Mouse (Mus musculus): ENCODE measurements around the gene Tsc22d2.
"Not testable (repeated sequence)": the region's sequence is repeated elsewhere in the genome, so short reads cannot be mapped to it uniquely, and the experiment has no call there.

Gene Tsc22d2

DNA sequence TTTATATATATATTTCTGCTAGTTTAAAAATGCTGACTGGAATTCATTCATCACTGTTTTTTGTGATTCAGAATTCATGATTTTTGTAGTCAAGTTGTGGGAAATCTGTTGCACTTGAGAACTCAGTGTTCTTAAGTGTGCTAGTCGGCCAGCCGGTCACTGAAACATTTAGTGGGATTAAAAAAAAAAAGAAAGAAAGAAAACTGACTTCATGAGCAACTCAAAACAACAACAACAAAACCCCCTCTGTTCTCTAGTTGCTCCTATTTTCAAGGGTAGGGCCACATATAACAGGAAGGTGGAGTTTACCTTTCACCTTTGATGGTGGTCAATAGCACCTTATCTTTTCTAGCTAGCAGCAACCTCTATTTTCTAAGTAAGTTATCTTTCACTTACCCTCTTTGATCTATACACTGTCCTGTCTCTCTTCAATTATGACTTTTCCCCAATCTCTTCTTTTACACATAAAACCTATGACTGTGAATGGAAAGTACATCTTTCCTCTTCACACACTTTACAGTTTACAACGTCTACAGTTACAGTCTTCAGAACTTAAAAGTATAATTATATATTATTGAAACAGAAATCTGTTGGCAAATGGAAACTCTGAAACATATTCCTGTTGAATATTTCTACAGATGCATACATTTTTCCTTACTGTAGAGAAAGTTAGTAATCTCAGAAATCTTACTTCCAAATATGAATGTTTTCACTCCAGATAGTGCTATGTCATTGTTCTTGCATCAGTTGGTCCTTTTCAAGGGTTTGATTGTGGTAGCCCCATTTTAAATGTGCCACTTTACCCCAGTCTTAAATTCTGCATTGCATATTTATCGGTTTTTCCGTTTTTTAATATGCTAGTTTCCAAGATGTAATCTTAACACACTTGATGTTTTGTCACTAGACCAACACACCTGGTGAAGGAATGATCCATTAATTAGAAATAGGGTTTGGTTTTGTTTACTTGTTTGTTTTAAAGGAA is 4.5 kb downstream of the Tsc22d2 start:
- DNase-seq (ENCODE audit: extremely low read depth, insufficient read length, low spot score), result no peak

DNA sequence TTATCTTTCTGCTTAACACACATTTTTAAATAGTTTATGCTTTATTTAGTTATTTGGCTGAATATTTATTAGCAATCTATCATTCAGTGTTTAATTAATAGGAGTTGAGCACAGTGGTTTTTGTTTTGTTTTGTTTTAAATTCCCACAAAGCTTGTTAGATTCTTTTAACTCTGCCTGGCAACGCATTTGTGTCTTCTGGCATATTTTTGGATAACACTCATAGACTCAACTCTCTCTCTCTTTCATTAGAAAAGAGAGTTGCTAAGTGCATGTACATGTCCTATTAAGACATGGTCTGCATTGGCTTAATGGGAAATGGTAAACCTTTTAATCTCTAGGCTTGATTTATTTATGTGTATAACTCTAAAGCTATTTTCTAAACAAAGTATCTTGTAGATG is 14.3 kb downstream of the Tsc22d2 start:
- no peak for DNase-seq (ENCODE audit: extremely low read depth, insufficient read length, low spot score)

DNA sequence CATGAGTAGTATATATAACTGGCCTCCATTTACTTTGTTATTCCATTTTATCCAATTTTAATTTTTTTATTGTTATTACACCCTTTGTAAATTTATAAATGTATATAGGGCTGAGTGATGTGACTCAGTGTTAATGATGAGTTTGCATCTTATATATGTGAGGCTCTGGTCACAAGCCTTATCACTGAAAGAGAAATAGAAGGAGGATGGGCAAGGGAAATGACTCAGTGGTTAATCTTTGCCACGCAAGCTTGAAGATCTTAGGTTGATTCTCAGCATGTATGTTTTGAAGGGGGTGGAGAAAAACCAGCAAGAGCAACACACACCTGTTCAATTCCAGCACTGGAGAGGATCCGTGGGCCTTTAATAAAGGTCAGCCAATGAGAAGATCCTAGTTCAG is 19.9 kb downstream of the Tsc22d2 start:
- DNase-seq (ENCODE audit: extremely low read depth, insufficient read length, low spot score), result no peak

DNA sequence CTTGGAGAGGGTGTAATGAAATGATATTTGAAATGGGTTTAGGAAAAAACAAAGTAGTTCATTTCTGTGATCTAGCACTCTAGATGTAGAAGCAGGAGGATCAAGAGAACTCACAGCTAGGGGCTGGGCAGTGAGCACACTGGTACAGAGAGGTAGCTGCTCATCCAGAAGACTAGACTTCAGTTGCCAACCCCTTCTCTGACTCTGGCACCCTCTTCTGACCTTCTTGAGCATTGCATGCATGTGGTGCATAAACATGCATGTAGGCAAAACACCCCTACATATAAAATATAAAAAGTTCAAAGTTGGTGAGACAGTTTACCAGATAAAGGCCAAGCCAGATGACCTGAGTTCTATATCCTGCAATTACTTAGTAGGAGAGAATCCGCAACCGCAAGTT is 33.7 kb downstream of the Tsc22d2 start:
- DNase-seq (ENCODE audit: extremely low read depth, insufficient read length, low spot score), result peak; percentile 19

DNA sequence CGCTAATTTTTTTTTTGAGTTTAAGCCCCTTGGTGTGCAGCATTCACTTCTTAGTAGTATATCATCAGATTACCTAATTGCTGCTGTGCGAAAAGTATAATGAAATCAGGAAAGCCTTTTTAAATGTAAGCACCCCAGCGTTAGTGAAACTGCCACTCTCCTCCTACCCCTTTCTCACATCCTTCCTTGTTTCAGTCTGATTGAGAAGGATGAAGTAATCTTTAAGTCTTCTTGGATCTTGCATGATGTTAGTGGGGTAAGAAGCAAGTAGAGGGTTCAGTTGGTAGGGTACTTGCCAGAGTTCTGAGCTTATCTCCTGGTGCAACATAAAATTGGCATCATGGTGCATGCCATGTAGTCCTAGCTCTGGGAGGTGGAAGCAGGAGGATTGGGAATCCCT is 35.0 kb downstream of the Tsc22d2 start:
- no peak for DNase-seq (ENCODE audit: extremely low read depth, insufficient read length, low spot score)

DNA sequence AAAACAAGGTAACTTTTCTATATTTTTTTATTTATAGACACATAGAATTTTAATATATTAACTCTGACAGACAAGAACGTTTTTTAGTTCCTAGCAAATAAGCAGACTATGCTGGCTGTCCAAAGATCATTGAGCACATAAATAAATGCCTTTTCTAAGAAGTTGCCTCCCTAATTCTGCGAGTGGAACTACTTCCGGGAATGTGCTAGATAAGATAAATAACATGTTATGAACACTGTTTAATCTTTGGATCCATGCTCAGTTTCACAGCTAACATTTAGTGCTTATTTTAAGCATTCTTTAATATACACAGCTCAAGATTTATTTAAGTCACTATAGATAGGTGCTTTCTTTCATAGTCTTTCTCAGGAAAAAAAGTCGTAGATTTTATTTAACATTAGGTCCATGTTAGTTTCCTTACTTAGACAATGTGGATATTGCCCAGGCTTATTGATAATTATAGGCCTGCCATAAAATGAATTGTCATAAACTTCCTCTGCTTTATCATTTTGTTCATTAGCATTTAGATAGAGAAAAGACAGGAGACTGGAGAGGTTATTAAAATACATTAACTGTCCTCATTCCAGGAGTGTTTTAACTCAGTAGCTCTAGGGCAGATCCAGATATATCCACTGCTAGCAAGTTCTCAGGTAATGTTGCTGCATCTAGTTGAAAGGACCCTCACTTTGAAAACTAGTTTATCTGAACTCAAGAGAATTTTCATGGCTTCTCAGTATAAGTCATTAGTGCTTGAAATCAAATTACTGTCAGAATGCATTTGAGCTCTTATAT is 40.1 kb downstream of the Tsc22d2 start:
- DNase-seq (ENCODE audit: extremely low read depth, insufficient read length, low spot score), result no peak

DNA sequence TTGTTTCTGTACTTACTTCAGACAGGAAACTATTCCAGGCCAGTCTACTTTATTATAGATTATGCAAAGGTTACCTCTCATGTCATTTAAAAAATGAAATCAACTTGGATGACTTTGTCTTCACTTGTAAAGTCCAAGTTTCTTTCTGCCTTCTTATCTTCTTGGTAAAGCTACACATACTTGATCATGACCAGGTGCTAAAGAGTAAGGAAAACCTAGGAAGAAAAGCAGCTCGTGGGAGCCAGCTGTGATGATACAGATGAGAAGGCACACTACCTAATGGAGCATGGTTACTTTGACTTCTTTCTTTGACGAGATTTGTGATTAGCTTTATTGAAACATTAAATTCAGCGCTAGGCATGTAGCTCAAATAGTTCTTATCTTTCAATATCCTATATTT is 40.7 kb downstream of the Tsc22d2 start:
- no peak for DNase-seq (ENCODE audit: extremely low read depth, insufficient read length, low spot score)

DNA sequence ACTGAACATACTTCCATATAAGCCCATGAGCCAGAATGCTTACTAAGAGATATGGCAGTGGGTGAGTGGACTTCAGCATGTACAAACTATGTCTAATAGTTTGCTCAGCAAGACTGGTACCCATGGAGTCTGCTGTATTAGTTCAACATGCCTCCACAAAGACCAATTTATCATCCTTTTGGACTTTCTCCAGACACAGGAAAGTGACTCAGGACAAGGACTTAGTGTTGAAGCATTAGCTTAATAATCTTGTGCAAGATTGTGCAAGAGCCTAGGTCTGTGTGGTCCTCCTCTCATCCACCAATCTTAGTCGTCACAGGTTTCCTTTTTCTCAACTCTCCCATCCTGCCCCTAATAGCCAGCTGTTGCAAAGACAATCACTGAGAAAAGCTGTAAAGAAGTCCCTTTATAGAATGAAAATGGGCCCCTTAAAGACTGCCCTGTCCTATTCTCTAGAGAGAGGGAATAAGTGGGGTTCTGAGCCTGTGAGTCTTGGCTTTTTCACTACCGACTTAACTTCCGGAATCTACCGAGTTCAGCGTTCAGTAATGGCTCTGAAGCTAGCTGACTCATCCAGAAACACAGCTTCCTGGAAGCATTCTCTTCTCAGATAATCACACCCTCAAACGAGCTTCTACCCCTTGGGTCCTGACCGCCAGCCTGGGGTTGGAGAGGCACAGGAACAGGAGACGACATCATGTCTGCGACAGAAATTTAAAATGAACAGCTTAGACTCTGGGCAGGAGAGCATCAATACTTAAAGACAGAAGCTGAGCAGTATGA is 55.3 kb downstream of the Tsc22d2 start:
- peak; percentile 53 for DNase-seq (ENCODE audit: extremely low read depth, insufficient read length, low spot score)

DNA sequence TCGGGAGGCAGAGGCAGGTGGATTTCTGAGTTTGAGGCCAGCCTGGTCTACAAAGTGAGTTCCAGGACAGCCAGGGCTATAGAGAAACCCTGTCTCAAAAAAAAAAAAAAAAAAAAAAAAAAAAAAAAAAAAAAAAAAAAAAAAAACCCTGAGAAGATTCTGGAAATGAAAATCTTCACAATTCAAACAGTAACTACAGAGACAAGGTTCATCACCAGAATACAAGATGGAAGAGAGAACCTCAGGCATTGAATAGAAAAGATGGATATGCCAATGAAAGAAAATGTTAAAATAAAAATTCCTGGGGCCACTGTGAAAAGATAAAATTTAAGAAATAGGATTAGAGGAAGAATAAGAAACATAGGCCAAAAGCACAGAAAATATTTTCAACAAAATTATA is 60.8 kb downstream of the Tsc22d2 start:
- DNase-seq (ENCODE audit: extremely low read depth, insufficient read length, low spot score), result not testable (repeated sequence)

DNA sequence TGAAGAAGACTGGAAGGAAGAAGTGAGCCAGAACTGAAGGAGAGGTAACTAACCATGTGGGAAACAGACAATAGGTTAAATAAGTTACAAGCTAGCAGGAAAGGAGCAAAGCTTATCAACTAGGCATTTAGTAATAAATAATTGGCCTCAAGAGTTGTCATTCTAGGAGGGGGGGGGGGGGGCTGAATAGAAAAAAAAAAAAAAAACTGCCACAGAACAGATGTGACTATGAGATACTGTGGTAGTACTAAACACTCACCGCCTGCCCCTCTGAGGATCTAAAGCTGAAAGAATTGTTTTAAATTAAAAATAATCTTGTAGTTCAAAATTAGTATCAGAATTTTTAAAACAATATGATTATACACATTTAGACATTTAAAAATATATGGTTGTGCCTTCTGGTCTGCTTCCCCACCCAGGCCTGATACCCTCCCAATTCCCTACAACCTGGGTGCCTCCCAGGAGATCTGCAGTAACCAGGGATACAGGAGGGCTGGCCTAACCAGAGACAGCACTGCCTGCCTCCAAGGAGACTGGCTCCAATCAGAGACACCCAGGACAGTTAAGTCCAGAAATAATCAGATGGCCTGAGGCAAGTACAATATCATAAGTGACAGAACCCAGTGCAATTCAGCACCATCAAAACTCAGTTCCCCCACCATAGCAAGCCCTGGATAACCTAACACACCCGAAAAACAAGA is 64.4 kb downstream of the Tsc22d2 start:
- DNase-seq (ENCODE audit: extremely low read depth, insufficient read length, low spot score), result no peak

DNA sequence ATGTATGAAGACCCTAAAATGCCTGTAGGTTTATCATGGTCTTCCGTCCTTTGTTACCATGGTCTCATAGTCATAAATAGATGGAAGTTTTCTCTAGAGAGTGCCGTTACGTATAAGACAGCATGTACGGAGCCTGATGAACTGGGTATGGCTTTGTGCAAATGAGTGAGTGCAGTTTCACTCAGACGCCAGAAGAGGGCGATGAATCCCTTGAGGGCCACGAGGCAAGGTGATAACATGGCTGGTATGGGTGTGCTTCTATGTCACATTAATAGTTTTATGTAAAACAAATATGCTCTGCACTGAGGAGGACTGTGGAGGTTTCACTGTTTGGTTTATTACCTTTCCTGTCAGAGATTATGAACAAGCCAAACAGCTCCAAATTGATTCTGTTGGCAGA is 71.4 kb downstream of the Tsc22d2 start:
- no peak for DNase-seq (ENCODE audit: extremely low read depth, insufficient read length, low spot score)

DNA sequence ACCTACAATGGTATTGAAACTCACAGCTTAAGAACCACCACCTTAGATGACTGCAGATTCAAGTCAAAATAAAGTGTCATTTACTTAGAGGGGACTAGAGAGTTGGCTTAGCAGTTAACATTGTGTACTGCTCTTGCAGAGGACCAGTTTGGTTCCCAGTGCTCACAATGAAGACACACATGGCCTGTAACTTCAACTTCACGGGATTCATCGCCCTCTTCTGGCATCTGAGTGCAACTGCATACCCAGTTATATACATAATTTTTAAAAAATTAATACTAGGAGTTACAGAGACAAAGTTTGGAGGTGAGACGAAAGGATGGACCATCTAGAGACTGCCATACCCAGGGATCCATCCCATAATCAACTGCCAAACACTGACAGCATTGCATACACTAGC is 72.6 kb downstream of the Tsc22d2 start:
- no peak for DNase-seq (ENCODE audit: extremely low read depth, insufficient read length, low spot score)

DNA sequence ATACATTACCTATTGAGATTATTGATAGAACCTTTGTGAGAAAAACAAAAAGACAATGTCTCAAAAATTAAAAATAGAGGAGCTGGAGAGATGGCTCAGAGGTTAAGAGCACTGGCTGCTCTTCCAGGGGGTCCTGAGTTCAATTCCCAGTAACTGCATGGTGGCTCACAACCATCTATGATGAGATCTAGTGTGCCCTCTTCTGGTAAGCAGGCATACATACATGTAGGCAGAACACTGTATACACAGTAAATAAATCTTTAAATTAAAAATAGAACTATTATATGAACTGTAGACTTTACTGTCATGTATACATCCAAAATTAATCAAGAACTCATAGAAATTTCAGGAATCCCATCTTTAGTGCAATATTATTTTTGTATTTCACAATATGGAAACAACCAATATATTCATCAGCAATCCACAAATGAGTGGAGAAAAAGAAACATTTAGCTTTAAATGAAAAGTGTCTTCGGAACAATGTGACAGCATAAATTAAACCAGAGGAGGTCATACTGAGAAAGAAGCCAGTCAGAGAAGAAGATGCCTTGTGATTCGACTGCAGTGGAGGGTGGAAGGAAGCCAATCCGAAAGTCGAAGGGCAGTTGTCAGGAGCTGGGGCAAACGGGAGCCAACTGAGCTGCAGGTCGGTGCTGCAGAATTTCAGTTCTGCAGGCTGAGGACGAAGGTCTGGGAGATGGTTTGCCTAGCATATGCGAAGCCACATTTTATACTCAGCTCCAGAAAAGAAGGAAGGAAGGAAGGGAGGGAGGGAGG is 73.7 kb downstream of the Tsc22d2 start:
- DNase-seq (ENCODE audit: extremely low read depth, insufficient read length, low spot score), result no peak

DNA sequence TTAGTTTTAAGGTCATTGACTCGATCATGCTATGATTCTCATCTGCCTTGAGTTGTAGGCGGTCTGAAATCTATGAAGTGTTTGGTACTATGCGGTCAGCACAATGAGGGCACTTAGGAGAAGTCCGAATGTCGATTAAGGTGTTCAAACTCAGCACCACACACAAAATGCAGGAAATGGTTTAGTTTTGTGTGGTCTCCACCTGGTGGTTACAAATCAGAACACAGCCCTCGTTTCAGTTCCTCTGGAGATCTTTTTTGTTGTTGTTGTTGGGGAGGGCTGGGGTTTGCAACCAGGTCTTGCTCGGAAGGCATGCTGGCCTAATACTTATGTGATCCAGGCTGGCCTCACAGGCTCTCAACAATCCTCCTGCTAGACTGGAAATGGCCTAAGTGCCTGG is 76.3 kb downstream of the Tsc22d2 start:
- DNase-seq (ENCODE audit: extremely low read depth, insufficient read length, low spot score), result no peak

DNA sequence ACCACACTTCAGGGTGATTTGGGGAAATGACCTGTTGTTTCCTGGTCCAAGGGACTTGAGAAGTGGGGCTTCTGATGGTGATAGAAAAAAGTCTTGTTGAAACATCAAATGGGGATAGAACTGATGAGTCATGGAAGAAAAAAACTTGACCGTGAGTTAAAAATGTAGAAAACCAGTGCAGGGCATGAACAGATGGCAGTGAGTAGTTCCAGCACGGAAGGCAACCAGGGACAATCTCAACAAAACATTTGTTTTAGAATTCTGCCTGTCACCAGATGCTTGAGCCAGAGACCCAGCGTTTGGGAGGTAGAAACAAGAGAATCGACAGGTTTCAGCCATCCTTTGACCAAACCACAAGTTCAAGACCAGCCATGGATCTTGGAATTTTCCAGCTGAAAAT is 79.1 kb downstream of the Tsc22d2 start:
- no peak for DNase-seq (ENCODE audit: extremely low read depth, insufficient read length, low spot score)

DNA sequence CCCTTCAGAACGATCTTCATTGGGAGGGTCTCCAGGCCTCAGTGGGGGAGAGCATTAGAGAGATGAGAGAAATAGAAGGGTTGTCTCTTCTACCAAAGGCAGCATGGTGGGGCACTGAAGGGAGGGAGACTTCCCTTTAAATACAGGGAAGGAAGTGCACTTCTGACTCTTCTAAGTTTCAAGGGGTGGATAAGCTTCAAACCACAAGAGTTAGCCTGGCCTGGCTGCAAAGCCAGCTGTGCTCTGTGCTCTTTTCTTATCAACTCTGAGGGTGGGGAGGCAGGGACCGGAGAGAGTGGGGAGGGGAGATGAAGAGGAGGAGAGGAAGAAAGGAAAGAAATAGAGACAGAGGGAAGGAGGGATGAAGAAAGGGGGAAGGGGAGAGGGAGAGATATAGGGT is 87.4 kb downstream of the Tsc22d2 start:
- DNase-seq (ENCODE audit: extremely low read depth, insufficient read length, low spot score), result no peak

DNA sequence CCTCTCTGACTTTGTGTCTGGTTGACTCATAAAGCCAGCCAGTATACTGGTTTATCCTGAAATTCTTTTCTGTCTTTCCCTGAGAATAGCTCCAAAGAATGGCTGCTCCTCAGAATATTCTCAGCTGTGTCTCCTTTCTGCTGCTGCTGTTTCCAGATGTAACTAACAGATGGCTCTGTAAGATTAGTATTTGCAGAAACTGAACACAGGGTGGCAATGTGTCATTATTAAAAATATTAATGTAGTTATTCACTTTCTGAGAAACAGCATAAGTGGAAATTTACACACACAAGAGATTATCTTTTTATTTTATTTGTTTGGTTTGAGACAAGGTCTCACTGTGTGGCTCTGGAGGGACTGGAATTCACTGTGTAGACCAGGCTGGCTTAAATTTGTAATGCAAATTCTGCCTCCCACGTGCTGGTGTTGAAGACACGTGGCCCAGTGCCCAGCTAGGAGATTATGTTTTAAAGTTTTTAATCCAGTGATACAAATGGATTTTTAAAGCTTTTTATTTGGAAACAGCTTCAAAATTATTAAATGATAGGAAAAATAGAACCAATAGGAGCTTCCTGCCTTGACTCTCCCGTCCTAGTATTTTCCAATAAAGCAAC is 89.3 kb downstream of the Tsc22d2 start:
- DNase-seq (ENCODE audit: extremely low read depth, insufficient read length, low spot score), result no peak

DNA sequence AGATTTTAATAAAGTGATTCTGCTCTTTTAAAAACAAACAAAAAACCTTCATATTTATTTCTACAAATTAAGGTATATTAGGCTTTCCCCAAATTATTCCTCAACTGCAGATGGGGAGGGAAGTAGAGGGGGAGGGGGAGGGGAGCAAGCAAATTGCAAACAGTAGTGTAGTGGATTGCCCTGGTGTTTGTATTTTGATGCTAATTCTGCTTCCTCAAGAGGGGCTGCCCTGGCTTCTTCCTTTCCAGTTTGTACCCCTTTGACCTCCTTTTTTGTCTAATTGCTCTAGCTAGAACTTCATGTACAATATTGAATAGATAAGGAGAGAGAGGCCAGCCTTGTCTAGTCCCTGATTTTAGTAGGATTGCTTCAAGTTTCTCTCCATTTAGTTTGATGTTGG is 90.2 kb downstream of the Tsc22d2 start:
- no peak for DNase-seq (ENCODE audit: extremely low read depth, insufficient read length, low spot score)

DNA sequence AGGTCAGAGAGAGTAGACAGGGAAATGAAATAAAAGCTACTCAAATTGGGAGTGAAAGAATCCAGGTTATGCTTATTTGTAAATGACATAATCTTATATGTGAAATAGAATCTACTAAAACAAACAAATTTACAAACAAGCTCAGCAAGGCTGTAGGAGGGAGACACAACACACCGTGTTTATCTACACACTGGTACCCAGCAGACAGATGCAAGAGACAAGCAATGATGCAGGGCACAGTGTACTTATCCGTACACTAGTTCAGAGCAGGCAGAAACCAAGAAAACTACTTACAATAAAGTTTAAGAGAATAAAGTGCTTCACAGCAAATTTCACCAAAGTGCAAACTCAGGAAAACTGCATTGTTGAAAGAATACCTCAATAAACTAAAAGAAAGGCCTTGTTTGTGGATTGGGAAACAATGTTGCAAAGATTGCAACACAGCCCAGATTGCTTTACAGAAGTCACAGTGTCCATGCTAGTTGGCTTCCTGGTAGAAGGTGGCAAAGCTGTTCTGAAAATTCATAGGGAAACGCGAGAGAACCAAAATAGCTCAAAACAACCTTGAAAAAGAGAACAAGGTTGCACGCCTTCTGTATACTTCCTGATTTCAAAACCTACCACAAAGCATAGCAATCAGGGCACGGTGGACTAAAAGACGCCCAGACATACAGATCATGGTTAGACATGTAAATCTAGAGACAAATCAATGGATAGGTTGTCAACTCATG is 93.7 kb downstream of the Tsc22d2 start:
- no peak for DNase-seq (ENCODE audit: extremely low read depth, insufficient read length, low spot score)

Measured in 3134 (cell line).